Mouse (Mus musculus) right cerebral cortex, postnatal 36 days (tissue): Measurements from ENCODE around the gene D230025D16Rik.
"Not testable (repeated sequence)": the region's sequence is repeated elsewhere in the genome, so short reads cannot be mapped to it uniquely, and the experiment has no call there.

Experiments
- DNase-seq, 2 experiments: peaks; one replicate each; pipeline ENCODE4 v3.0.0; 2022; ENCODE audit warnings: low spot score in 2 of 2, mixed read lengths in 1 of 2

Gene D230025D16Rik

GRCm38 (mm10) chr8:105268342-105269074 lies 43.6 kb downstream of the D230025D16Rik start:
- peak; percentile 85 to 88 for DNase-seq

GRCm38 (mm10) chr8:105269075-105269458 lies 44.1 kb downstream of the D230025D16Rik start:
- DNase-seq: no peak

GRCm38 (mm10) chr8:105269461-105269947 lies 44.6 kb downstream of the D230025D16Rik start, which contains the start of gene Hsf4:
Hsf4 (plus strand) TSS chr8:105269801.
- no peak for DNase-seq

- DNase-seq: no peak
Measured at GRCm38 (mm10) chr8:105270101-105270915, 45.4 kb downstream of the D230025D16Rik start.

GRCm38 (mm10) chr8:105270916-105271186 lies 45.9 kb downstream of the D230025D16Rik start:
- DNase-seq: no peak

- DNase-seq: no peak
Measured at GRCm38 (mm10) chr8:105275387-105275786, 50.4 kb downstream of the D230025D16Rik start.

GRCm38 (mm10) chr8:105275840-105276239 lies 50.9 kb downstream of the D230025D16Rik start, which contains the start of gene Nol3:
Nol3 (plus strand) TSS chr8:105276140.
- no peak for DNase-seq

- no peak for DNase-seq
Measured at GRCm38 (mm10) chr8:105276292-105277120, 51.6 kb downstream of the D230025D16Rik start.

- DNase-seq: peak; percentile 82 to 83
Measured at GRCm38 (mm10) chr8:105278911-105279334, 54.0 kb downstream of the D230025D16Rik start.

GRCm38 (mm10) chr8:105280567-105280966 lies 55.6 kb downstream of the D230025D16Rik start:
- no peak for DNase-seq

- DNase-seq: no peak
Measured at GRCm38 (mm10) chr8:105281821-105282220, 56.9 kb downstream of the D230025D16Rik start.

GRCm38 (mm10) chr8:105282239-105282638 lies 57.3 kb downstream of the D230025D16Rik start:
- DNase-seq: no peak

GRCm38 (mm10) chr8:105283074-105283473 lies 58.1 kb downstream of the D230025D16Rik start:
- DNase-seq: no peak

GRCm38 (mm10) chr8:105285514-105285913 lies 60.6 kb downstream of the D230025D16Rik start:
- no peak for DNase-seq

- no peak for DNase-seq
Measured at GRCm38 (mm10) chr8:105286907-105287306, 62.0 kb downstream of the D230025D16Rik start.

- no peak for DNase-seq
Measured at GRCm38 (mm10) chr8:105288231-105288630, 63.3 kb downstream of the D230025D16Rik start.

GRCm38 (mm10) chr8:105288958-105289732 lies 64.2 kb downstream of the D230025D16Rik start:
- peak; percentile 92 for DNase-seq

- no peak for DNase-seq
Measured at GRCm38 (mm10) chr8:105289805-105290460, 65.0 kb downstream of the D230025D16Rik start, which contains the start of gene 4931428F04Rik. 4931428F04Rik (minus strand) TSS chr8:105289864.

GRCm38 (mm10) chr8:105290554-105291314 lies 65.8 kb downstream of the D230025D16Rik start:
- DNase-seq: no peak

- DNase-seq: not testable (repeated sequence)
Measured at GRCm38 (mm10) chr8:105291364-105291763, 66.4 kb downstream of the D230025D16Rik start.
